Mouse (Mus musculus) lung, postnatal 0 days (tissue): ENCODE measurements around the gene C1galt1c1. TPM values are rescaled to one million over a fixed set of nuclear protein-coding genes. Genes with fewer than 3 reads are reported as not detected.

ENCODE experiments used
- ATAC-seq: fragments of 200-750 bp; cut with Nextera tagmentation; 2 replicates; pipeline ENCODE4 v1.8.0; 2017; ENCODE audit warnings: moderate library complexity
- DNase-seq: peaks from one replicate; pipeline ENCODE4 v3.0.0-alpha.2; 2016; ENCODE audit warnings: low spot score
- H3K27ac ChIP-seq: fragments of 300-500 bp; sonication (generic); 2 replicates; pipeline ENCODE4 v1.5.1; 2014; ENCODE audit warnings: antibody characterized with exemption, mild to moderate bottlenecking, low read length, mixed read lengths
- H3K27me3 ChIP-seq: fragments of 300-500 bp; sonication (generic); replicated peaks from 2 replicates; pipeline ENCODE4 v1.6.1; 2014; ENCODE audit warnings: low read length, mixed read lengths; ENCODE audit not compliant: insufficient read depth
- H3K36me3 ChIP-seq: fragments of 300-500 bp; sonication (generic); 2 replicates; pipeline ENCODE4 v1.6.1; 2014; ENCODE audit warnings: low read length, mixed read lengths; ENCODE audit not compliant: insufficient read depth
- H3K4me1 ChIP-seq: fragments of 300-500 bp; sonication (generic); 2 replicates; pipeline ENCODE4 v1.6.1; 2014; ENCODE audit warnings: antibody characterized with exemption, low read depth, low read length, mixed read lengths; ENCODE audit not compliant: insufficient read depth
- H3K4me2 ChIP-seq: fragments of 300-500 bp; sonication (generic); replicated peaks from 2 replicates; pipeline ENCODE4 v1.6.1; 2014; ENCODE audit warnings: low read depth, mild to moderate bottlenecking, low read length, moderate library complexity, mixed read lengths
- H3K4me3 ChIP-seq: fragments of 300-500 bp; sonication (generic); 2 replicates; pipeline ENCODE4 v1.5.1; 2014; ENCODE audit warnings: low read depth, low read length
- H3K9ac ChIP-seq: fragments of 300-500 bp; sonication (generic); replicated peaks from 2 replicates; pipeline ENCODE4 v1.6.1; 2014; ENCODE audit warnings: low read depth, mild to moderate bottlenecking
- H3K9me3 ChIP-seq: fragments of 300-500 bp; sonication (generic); 2 replicates; pipeline ENCODE4 v1.6.1; 2016; ENCODE audit warnings: low read length, mixed read lengths
- CTCF ChIP-seq: IDR thresholded peaks from 2 replicates; pipeline ENCODE4 v1.5.1; 2016; ENCODE audit warnings: antibody characterized with exemption, mild to moderate bottlenecking
- EP300 ChIP-seq: IDR thresholded peaks from 2 replicates; pipeline ENCODE4 v1.6.1; 2016; ENCODE audit warnings: antibody characterized with exemption, mild to moderate bottlenecking, control low read depth
- WGBS: fragments of 180-500 bp; shearing (Covaris S2); extraction: QIAGEN DNeasy Blood & Tissue Kit; methylation state at CpG from one replicate; pipeline ENCODE4 v1.1.7; 2014; 5-methylcytosine and 5-hydroxymethylcytosine counted together
- polyA plus RNA-seq: library from polyadenylated mRNA; unstranded; fragments of >200 nt; fragmentation: Nextera tagmentation; extraction: Ambion mirVana; gene quantifications from 2 replicates; pipeline ENCODE4 v1.2.1, GENCODE M21; 2015

C1galt1c1 gene
- polyA plus RNA-seq, 1 experiment from 2014 or later, result 59.0 TPM

- DNase-seq (peak; percentile 93), ATAC-seq (peak; percentile 94)
- peak within 1 kb of the TSS; percentile 53 for H3K4me2 ChIP-seq
- H3K9ac ChIP-seq, result peak within 1 kb of the TSS; percentile 65
- no peaks in the 10 kb centered on the region for H3K4me1 ChIP-seq
- no peaks in the 10 kb centered on the region for H3K36me3 ChIP-seq
- peak within 1 kb of the TSS; percentile 91 for H3K27ac ChIP-seq
- H3K27me3 ChIP-seq, result no peaks in the 10 kb centered on the region
- peak within 1 kb of the TSS; percentile 52 for H3K4me3 ChIP-seq
- no peaks in the 10 kb centered on the region for H3K9me3 ChIP-seq
- TF ChIP-seq CTCF (no peak), EP300 (peak; percentile 33; the same call in 1 of the 2 replicates)
- 16% methylated on average over 26 of the region's 26 CpGs for WGBS
Observed at GRCm38 (mm10) chrX:38600177-38600994, 34.5 kb downstream of the C1galt1c1 start, which contains the start of gene Mcts1. Gene Mcts1, plus strand, starts transcription at chrX:38600578.

GRCm38 (mm10) chrX:38593180-38593889 is 41.6 kb downstream of the C1galt1c1 start:
- ATAC-seq (no peak), DNase-seq (no peak)
- Histone ChIP-seq H3K9me3 (no peaks in the 10 kb centered on the region), H3K27me3 (no peaks in the 10 kb centered on the region), H3K27ac (no peak overlapping the region), H3K9ac (no peak overlapping the region), H3K4me1 (no peaks in the 10 kb centered on the region), H3K4me2 (no peak overlapping the region), H3K4me3 (no peak overlapping the region), H3K36me3 (no peaks in the 10 kb centered on the region)
- 40% methylated on average over 5 of the region's 5 CpGs for WGBS
- TF ChIP-seq EP300, result no peak

- no peaks in the 10 kb centered on the region for H3K36me3 ChIP-seq
- no peak overlapping the region for H3K27ac ChIP-seq
- TF ChIP-seq EP300 (no peak), CTCF (no peak)
- DNase-seq (no peak), ATAC-seq (no peak)
- H3K27me3 ChIP-seq, result no peaks in the 10 kb centered on the region
- H3K4me1 ChIP-seq, result no peaks in the 10 kb centered on the region
- H3K9me3 ChIP-seq, result no peaks in the 10 kb centered on the region
- no peak overlapping the region for H3K4me2 ChIP-seq
- H3K4me3 ChIP-seq, result no peak overlapping the region
- WGBS, result 85% methylated on average over 3 of the region's 3 CpGs
- H3K9ac ChIP-seq, result no peak overlapping the region
Observed at GRCm38 (mm10) chrX:38591749-38592148, 43.1 kb downstream of the C1galt1c1 start.

- 43% methylated on average over 4 of the region's 4 CpGs for WGBS
- no peak overlapping the region for H3K4me3 ChIP-seq
- H3K36me3 ChIP-seq, result no peaks in the 10 kb centered on the region
- no peak overlapping the region for H3K4me2 ChIP-seq
- peak; percentile 28 for DNase-seq
- no peak overlapping the region for H3K27ac ChIP-seq
- peak; percentile 68 for ATAC-seq
- no peaks in the 10 kb centered on the region for H3K27me3 ChIP-seq
- TF ChIP-seq EP300 (peak; percentile 71), CTCF (no peak)
- H3K4me1 ChIP-seq, result no peaks in the 10 kb centered on the region
- no peak overlapping the region for H3K9ac ChIP-seq
- H3K9me3 ChIP-seq, result no peaks in the 10 kb centered on the region
Observed at GRCm38 (mm10) chrX:38589827-38590226, 45.1 kb downstream of the C1galt1c1 start.

- no peak for TF ChIP-seq EP300
- TF ChIP-seq CTCF, result no peak
- Histone ChIP-seq H3K4me1 (no peaks in the 10 kb centered on the region), H3K27me3 (no peaks in the 10 kb centered on the region), H3K9me3 (no peaks in the 10 kb centered on the region), H3K4me3 (no peak overlapping the region), H3K27ac (no peak overlapping the region), H3K36me3 (no peaks in the 10 kb centered on the region), H3K4me2 (no peak overlapping the region), H3K9ac (no peak overlapping the region)
- ATAC-seq, result no peak
- DNase-seq, result no peak
Observed at GRCm38 (mm10) chrX:38583261-38583660, 51.6 kb downstream of the C1galt1c1 start.

GRCm38 (mm10) chrX:38581140-38581539 is 53.7 kb downstream of the C1galt1c1 start:
- ATAC-seq, result no peak
- 92% methylated on average over 1 of the region's 1 CpGs for WGBS
- TF ChIP-seq EP300, result no peak
- TF ChIP-seq CTCF, result no peak
- DNase-seq, result no peak
- Histone ChIP-seq H3K36me3 (no peaks in the 10 kb centered on the region), H3K27me3 (no peaks in the 10 kb centered on the region), H3K4me1 (no peaks in the 10 kb centered on the region), H3K4me3 (no peak overlapping the region), H3K9ac (no peak overlapping the region), H3K27ac (no peak overlapping the region), H3K9me3 (no peaks in the 10 kb centered on the region), H3K4me2 (no peak overlapping the region)

Other genes starting within 250 kb of the C1galt1c1 start
- gene Lamp2, start 178.6 kb downstream of the C1galt1c1 start, polyA plus RNA-seq, result 243 and 250 TPM in 2 replicates
- gene Cul4b, start 58.9 kb downstream of the C1galt1c1 start, polyA plus RNA-seq, result 11.4 and 13.6 TPM in 2 replicates
- gene Mcts1, start 34.5 kb downstream of the C1galt1c1 start, polyA plus RNA-seq, result 80.1 and 81.4 TPM in 2 replicates
- not detected in 2 replicates for gene 6030498E09Rik, start 137.6 kb upstream of the C1galt1c1 start, polyA plus RNA-seq